Mouse (Mus musculus) liver, embryonic 13.5 days (tissue): Measurements from ENCODE around the gene Meis2. TPM values are rescaled to one million over a fixed set of nuclear protein-coding genes. Genes with fewer than 3 reads are reported as not detected.

ENCODE experiments used
- ATAC-seq: fragments of 200-750 bp; cut with Nextera tagmentation; 2 replicates; pipeline ENCODE4 v1.8.0; 2017; ENCODE audit warnings: low read depth, mild to moderate bottlenecking, moderate number of reproducible peaks, moderate library complexity
- DNase-seq: peaks from one replicate; pipeline ENCODE4 v3.0.0; 2022
- H3K27ac ChIP-seq: fragments of 300-500 bp; sonication (generic); 2 replicates; pipeline ENCODE4 v1.5.1; 2015; ENCODE audit warnings: moderate library complexity, mild to moderate bottlenecking, inconsistent platforms
- H3K27me3 ChIP-seq: fragments of 300-500 bp; sonication (generic); 2 replicates; pipeline ENCODE4 v1.6.1; 2015; ENCODE audit warnings: mild to moderate bottlenecking, inconsistent platforms
- H3K36me3 ChIP-seq: fragments of 300-500 bp; sonication (generic); 2 replicates; pipeline ENCODE4 v1.6.1; 2015; ENCODE audit warnings: mild to moderate bottlenecking, inconsistent platforms
- H3K4me1 ChIP-seq: fragments of 300-500 bp; sonication (generic); replicated peaks from 2 replicates; pipeline ENCODE4 v1.6.1; 2015; ENCODE audit warnings: inconsistent platforms
- H3K4me2 ChIP-seq: fragments of 300-500 bp; sonication (generic); 2 replicates; pipeline ENCODE4 v1.6.1; 2015; ENCODE audit warnings: inconsistent platforms, mild to moderate bottlenecking, moderate library complexity
- H3K4me3 ChIP-seq: fragments of 300-500 bp; sonication (generic); replicated peaks from 2 replicates; pipeline ENCODE4 v1.5.1; 2015; ENCODE audit warnings: mild to moderate bottlenecking, inconsistent platforms
- H3K9ac ChIP-seq: fragments of 300-500 bp; sonication (generic); 2 replicates; pipeline ENCODE4 v1.6.1; 2015; ENCODE audit warnings: mild to moderate bottlenecking, inconsistent platforms
- H3K9me3 ChIP-seq: fragments of 300-500 bp; sonication (generic); replicated peaks from 2 replicates; pipeline ENCODE4 v1.6.1; 2016; ENCODE audit warnings: inconsistent platforms
- WGBS: fragments of 180-500 bp; shearing (Covaris S2); methylation state at CpG from one replicate; pipeline ENCODE4 v1.1.7; 2015; ENCODE audit not compliant: insufficient replicate concordance; 5-methylcytosine and 5-hydroxymethylcytosine counted together
- polyA plus RNA-seq: library from polyadenylated mRNA; unstranded; fragments of >200 nt; fragmentation: Nextera tagmentation; extraction: Ambion mirVana; gene quantifications from 2 replicates; pipeline ENCODE4 v1.2.1, GENCODE M21; 2015

Meis2 gene
- polyA plus RNA-seq, 1 experiment from 2014 or later = 2.1 TPM

GRCm38 (mm10) chr2:115850961-115851360 is 214.7 kb downstream of the Meis2 start:
- ATAC-seq (no peak), DNase-seq (no peak)
- Histone ChIP-seq H3K36me3 (no peaks in the 10 kb centered on the region), H3K9ac (no peak overlapping the region), H3K9me3 (no peaks in the 10 kb centered on the region), H3K4me3 (no peak overlapping the region), H3K27ac (no peak overlapping the region), H3K4me2 (no peak overlapping the region), H3K27me3 (peaks cover 61% of the 10 kb centered on the region), H3K4me1 (no peaks in the 10 kb centered on the region)
- 34% methylated on average over 4 of the region's 4 CpGs for WGBS

DNA sequence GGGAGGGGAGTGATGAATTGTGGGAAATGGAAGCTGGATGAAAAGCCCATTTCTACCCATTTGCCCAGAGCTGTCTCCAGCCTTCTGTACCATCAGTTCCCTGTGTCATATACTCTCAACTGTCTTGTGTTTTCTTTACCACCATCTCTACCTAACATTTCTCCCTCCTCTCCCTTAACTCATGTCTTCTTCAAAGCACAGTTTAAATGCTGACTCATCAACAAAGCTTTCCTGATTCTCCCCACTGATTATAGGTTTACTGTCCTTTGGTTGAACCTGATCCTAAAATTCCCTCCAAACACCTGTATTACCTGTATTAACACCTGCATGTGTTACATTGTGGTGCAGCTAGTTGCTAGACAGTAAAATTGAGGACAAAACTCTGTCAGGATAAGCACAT is 222.8 kb downstream of the Meis2 start:
- DNase-seq (no peak), ATAC-seq (no peak)
- Histone ChIP-seq H3K4me3 (no peak overlapping the region), H3K9me3 (no peaks in the 10 kb centered on the region), H3K4me1 (no peaks in the 10 kb centered on the region), H3K27ac (no peak overlapping the region), H3K9ac (no peak overlapping the region), H3K36me3 (no peaks in the 10 kb centered on the region), H3K27me3 (no peaks in the 10 kb centered on the region), H3K4me2 (no peak overlapping the region)

DNA sequence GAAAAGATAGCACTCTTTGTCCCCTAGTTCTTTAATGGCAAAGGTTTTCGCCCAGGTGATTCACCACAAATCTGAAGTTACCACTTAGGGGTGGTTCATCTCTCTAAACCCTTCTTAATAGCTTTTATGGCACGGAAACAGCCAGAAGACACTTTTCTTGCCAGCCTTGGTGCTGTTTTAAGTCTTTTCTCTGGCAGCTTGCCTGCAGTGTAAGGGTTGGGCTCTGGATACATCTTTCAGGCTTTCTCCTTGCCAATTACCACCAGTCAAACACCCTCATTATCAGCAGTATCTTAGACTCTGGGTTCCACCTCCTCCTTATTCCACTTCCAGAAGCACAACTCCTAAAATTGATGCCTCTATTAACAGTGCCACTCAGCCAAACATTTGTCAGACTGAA is 229.6 kb downstream of the Meis2 start:
- H3K4me3 ChIP-seq = no peak overlapping the region
- H3K36me3 ChIP-seq = no peaks in the 10 kb centered on the region
- ATAC-seq = no peak
- H3K4me2 ChIP-seq = no peak overlapping the region
- no peaks in the 10 kb centered on the region for H3K27me3 ChIP-seq
- no peaks in the 10 kb centered on the region for H3K4me1 ChIP-seq
- no peak overlapping the region for H3K27ac ChIP-seq
- no peaks in the 10 kb centered on the region for H3K9me3 ChIP-seq
- H3K9ac ChIP-seq = no peak overlapping the region
- WGBS = 59% methylated on average over 2 of the region's 2 CpGs
- no peak for DNase-seq

GRCm38 (mm10) chr2:115822361-115822760 is 243.3 kb downstream of the Meis2 start:
- Histone ChIP-seq H3K9me3 (no peaks in the 10 kb centered on the region), H3K27ac (no peak overlapping the region), H3K9ac (no peak overlapping the region), H3K4me2 (no peak overlapping the region), H3K4me1 (no peaks in the 10 kb centered on the region), H3K4me3 (no peak overlapping the region), H3K27me3 (no peaks in the 10 kb centered on the region), H3K36me3 (no peaks in the 10 kb centered on the region)
- DNase-seq (no peak), ATAC-seq (no peak)
- WGBS = 78% methylated on average over 5 of the region's 5 CpGs

GRCm38 (mm10) chr2:115817959-115818358 is 247.7 kb downstream of the Meis2 start:
- Histone ChIP-seq H3K9me3 (no peaks in the 10 kb centered on the region), H3K9ac (no peak overlapping the region), H3K4me2 (no peak overlapping the region), H3K27me3 (no peaks in the 10 kb centered on the region), H3K4me3 (no peak overlapping the region), H3K27ac (no peak overlapping the region), H3K36me3 (no peaks in the 10 kb centered on the region), H3K4me1 (no peaks in the 10 kb centered on the region)
- no peak for ATAC-seq
- DNase-seq = no peak
- 74% methylated on average over 6 of the region's 6 CpGs for WGBS

- H3K9ac ChIP-seq = no peak overlapping the region
Measured at GRCm38 (mm10) chr2:115813721-115814120, 251.9 kb downstream of the Meis2 start.

GRCm38 (mm10) chr2:115813316-115813715 is 252.3 kb downstream of the Meis2 start:
- 41% methylated on average over 11 of the region's 11 CpGs for WGBS
- Histone ChIP-seq H3K4me3 (no peak overlapping the region), H3K27ac (no peak overlapping the region), H3K4me1 (no peaks in the 10 kb centered on the region), H3K4me2 (no peak overlapping the region), H3K27me3 (no peaks in the 10 kb centered on the region), H3K9ac (no peak overlapping the region), H3K9me3 (no peaks in the 10 kb centered on the region), H3K36me3 (no peaks in the 10 kb centered on the region)
- DNase-seq (no peak), ATAC-seq (no peak)

More at GRCm38 (mm10) chr2:115813721-115814120, 251.9 kb downstream of the Meis2 start:
- DNase-seq (no peak), ATAC-seq (no peak)
- Histone ChIP-seq H3K4me1 (no peaks in the 10 kb centered on the region), H3K4me2 (no peak overlapping the region), H3K27me3 (no peaks in the 10 kb centered on the region), H3K27ac (no peak overlapping the region), H3K9me3 (no peaks in the 10 kb centered on the region), H3K36me3 (no peaks in the 10 kb centered on the region), H3K4me3 (no peak overlapping the region)
- WGBS = 59% methylated on average over 6 of the region's 6 CpGs
